Mouse (Mus musculus) CD8-positive naive resting alpha-beta T cell, adult 2 months (primary cell): ENCODE results near the gene Fut1.
"Not testable (repeated sequence)": the region's sequence is repeated elsewhere in the genome, so short reads cannot be mapped to it uniquely, and the experiment has no call there.

Experiments used
- DNase-seq, 2 experiments: peaks; one replicate each; pipeline ENCODE4 v3.0.0; 2022; ENCODE audit warnings: low read depth in 2 of 2, low spot score in 2 of 2

The Fut1 gene

GRCm38 (mm10) chr7:45638623-45639401 lies 21.7 kb downstream of the Fut1 start:
- DNase-seq = no peak

DNA sequence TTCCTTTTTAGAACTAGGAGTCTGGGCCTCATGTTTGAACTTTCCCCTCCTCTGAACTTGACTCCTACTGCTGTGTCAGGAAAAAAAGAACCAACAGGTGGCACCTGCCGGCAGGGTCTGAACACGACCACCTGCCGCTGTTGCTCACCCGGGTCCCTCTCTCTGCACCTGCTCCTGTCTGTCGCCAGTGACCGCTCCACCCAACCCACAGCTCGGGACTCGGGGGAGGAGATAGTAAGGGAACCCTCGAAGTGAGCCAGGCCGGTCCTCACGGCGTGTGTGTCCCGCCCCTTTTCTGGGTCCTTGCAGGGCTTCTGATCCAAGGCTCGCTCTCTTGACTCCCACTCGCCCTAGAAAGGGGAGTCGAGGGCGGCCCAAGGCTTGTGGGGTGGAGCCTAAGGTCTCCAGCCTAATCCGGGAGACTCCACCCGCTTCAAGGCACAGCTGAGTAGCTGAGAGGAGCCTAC lies 22.5 kb downstream of the Fut1 start, which contains the start of gene Mamstr:
Mamstr (plus strand) TSS at position 417 of the 467 bp plus-strand sequence.
- no peak for DNase-seq

- DNase-seq = no peak
Measured at GRCm38 (mm10) chr7:45640191-45640957, 23.3 kb downstream of the Fut1 start.

DNA sequence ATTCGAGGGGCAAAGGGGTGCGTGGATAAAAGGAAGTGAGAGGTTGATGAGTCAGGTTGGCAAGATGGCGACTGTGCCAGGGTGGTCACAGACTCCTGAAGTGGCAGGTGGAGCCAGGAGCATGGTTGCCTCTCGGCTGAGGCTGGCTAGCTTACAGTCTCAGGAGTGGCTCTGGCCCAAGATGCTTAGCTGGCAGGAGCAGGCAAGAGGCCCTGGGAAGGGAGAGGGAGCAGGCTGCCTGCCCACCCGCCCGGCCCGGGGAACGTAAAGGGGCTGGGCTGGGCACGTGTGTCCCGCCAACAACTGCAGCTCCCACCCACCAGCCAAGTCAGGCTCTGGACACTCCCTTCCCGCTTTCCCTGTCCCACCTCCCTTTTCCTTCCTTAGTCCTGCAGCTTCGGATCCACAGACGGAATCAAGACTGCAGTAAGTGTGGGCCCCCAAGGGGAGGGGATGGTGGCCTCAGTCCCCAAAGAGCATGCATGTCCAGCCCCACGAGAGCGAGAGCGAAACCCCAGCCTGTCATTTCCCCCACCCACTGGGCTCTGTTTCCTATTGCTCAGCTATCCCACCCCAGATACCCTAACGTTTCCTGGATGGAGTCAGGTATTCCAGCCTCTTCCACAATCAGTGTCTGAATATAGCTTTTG lies 24.4 kb downstream of the Fut1 start:
- DNase-seq = no peak

GRCm38 (mm10) chr7:45642083-45642482 lies 25.0 kb downstream of the Fut1 start:
- no peak for DNase-seq

DNA sequence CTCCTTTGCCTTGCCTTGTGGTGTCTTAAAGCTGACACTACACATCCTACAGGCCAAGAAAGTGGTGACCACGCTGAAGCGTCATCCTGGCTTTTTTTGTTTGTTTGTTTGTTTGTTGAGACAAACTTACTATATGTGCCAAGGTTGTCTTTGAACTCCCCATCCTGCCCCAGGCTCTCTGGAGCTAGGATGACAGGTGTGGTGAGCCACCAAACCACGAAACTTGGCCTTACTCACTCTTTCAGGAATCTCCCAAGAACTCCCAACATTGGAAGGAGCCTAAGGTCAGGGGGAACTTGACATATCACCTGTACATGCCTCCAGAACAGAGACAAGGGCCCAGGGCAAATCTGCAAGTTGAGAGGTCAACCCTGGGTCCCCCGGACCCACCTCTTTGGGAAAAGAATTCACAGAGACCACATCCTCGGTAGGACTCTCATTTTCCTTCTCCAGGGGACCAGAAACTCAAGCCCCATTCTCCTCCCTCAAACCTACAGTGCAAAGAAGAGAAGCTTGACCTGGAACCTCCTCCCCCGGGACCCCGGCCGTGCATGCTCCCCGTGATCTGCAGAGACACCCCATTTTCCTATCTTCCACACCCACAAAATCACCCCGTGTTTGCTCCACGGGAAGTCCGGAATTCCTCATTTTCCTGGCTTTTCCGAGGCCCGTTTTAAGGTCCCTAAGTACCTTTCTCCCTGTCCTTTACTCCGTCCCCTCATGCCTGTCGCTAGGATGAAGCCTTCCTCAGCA lies 25.6 kb downstream of the Fut1 start:
- DNase-seq = no peak

DNA sequence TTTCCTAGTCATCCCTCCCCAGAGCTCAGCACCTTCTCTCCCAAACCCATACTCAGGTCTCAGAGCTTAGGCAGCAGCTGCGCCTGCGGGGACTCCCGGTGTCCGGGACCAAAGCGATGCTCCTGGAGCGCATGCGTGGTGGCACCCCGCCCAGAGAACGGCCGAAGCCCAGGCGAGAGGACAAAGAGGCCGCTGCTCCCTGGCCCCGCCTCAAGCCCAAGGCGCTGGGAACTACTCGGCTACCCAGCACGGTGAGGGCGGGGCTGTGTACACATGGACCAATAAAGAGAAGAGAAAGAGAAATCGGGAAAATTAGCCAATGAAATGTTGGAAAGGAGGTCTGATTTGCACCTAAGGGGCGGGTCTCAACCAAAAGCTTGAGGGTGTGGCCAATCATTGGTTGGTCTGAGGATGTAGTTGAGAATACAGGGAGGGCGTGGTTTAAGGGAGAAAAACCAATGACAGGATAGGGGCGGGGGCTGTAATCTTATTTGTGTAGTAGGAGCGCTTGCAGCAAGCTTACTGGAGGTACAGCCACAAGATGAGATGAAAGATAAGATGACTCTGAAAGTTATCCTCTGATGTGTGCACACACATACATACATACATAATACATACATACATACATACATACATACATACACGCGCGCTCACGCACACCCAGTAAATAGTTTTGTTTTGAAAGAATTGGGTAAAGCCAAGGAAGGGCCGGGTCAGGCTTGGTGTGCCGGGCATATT lies 26.5 kb downstream of the Fut1 start:
- DNase-seq = peak; percentile 48 to 66

DNA sequence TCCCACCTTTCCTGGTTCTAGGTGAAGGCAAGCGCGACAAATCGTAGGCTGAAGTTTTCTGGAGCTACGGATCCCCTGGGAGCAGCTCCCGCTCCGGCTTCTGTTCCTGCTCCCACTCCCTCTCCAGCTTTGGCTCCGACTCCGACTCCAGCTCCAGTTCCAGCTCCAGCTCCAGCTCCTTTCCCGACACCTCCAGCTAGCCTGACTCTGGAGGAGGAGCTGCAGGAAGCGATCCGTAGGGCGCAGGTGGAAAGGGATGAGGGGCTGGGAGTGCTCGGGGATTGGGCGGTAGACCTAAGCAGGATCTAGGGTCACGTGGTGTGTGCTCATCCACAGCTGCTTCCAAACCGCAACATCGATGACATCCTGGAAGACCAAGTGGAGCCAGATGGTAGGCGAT lies 27.1 kb downstream of the Fut1 start:
- DNase-seq = no peak

DNA sequence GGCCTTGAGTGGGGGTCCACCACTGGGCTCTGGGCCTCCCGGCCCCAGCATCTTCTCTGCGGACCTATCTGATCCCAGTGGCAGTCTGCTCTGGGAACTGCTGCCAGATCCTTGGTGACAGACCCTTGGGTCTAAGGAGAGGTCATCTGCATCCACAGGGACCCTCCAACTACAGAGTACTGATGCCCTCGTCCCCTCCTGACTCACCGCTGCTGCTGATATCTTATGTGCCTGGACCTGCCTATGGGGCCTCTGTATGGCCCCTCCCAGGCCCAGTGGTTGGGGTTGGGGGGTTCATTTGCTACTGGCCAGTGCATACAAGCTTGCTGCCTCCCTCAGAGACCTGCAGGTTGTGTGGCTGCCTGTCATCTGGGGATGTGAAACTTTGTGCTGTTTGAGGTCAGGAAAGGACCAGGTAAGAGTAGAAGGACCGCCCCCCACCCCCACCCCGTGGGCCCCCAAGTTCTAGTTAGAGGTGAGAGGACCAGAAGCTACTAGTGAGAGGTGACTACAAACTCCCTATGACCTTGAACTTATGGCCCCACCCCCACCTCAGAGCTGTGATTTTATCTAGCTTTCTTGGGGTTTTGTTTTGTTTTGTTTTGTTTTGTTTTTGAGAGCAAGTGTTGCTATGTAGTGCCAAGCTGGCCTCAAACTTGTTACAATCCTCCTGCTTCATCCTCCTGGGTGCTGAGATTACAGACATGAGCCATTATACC lies 27.9 kb downstream of the Fut1 start:
- no peak for DNase-seq

DNA sequence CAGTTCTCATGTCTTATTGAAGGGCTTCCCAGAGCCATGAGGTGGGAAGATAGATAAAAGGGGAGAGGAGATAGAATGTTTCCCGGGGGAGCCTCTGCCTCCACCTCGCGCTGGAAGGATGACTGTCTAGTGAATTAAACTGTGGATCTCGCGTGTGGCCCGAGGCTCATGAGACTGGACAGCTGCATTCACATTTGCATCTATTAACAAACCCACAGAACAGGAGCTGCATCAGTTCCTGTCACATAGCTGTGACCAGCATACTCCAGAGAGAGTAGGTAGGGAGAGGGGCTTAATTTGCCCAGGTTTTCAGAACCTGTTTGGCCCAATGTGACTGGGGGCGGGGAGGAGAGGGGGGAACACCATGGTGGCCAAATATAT lies 28.5 kb downstream of the Fut1 start:
- DNase-seq = no peak

GRCm38 (mm10) chr7:45646671-45647070 lies 29.6 kb downstream of the Fut1 start:
- no peak for DNase-seq

- no peak for DNase-seq
Measured at GRCm38 (mm10) chr7:45649351-45649750, 32.3 kb downstream of the Fut1 start.

DNA sequence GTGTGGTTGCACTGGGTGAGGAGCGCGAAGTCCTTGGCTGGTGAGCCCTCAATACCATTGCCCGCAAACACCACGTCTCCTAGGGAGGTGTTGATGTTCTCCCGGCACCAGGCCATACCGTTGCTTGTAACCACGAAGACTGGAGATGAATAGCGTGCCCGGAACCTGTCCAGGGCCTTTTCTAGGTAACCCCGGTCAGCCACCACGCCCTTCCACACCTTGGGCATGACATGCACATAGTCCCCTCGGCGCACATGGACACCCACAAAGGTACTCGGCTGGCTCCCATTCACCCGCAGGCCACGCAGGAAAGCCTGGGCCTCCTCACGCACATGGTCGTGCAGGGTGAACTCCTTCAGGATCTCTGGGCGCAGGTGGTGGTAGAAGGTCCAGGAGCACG lies 33.4 kb downstream of the Fut1 start:
- not testable (repeated sequence) for DNase-seq

- no peak for DNase-seq
Measured at GRCm38 (mm10) chr7:45654424-45655047, 37.4 kb downstream of the Fut1 start.

DNA sequence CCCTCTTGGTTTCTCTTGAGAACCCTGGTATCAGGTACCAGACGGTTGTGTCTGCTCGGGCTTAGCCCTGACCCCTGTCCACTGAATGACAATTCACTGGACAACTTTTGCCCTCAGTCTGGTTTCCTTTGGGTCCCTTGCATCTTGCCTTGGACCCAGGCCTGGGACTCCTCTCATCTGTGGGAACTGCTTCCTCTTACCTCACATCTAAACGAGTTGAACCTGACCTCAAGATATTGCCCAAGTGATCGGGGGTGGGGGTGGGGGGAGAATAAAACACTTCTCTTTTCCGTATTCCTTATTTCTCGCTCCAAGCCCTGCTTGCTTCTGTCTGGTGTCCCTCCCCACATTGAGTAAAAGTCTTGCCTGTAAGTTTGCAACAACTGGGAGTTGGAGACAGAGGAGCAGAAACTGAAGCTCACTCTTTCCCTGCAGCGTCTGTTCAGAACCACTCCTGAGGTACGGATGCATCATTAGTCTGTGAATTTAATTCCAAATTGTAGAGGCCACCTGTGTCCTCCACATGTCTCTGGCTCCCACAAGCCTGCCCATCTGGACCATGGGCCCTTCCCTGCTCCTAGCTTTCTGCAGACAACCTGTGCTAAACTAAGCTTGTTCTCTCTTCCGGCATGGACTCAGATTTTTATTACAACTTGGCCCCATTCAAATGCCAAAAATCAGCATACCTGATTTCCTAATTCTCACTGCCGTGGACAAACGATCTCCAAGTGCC lies 43.8 kb downstream of the Fut1 start:
- DNase-seq = no peak

- not testable (repeated sequence) for DNase-seq
Measured at GRCm38 (mm10) chr7:45661702-45662101, 44.6 kb downstream of the Fut1 start.

DNA sequence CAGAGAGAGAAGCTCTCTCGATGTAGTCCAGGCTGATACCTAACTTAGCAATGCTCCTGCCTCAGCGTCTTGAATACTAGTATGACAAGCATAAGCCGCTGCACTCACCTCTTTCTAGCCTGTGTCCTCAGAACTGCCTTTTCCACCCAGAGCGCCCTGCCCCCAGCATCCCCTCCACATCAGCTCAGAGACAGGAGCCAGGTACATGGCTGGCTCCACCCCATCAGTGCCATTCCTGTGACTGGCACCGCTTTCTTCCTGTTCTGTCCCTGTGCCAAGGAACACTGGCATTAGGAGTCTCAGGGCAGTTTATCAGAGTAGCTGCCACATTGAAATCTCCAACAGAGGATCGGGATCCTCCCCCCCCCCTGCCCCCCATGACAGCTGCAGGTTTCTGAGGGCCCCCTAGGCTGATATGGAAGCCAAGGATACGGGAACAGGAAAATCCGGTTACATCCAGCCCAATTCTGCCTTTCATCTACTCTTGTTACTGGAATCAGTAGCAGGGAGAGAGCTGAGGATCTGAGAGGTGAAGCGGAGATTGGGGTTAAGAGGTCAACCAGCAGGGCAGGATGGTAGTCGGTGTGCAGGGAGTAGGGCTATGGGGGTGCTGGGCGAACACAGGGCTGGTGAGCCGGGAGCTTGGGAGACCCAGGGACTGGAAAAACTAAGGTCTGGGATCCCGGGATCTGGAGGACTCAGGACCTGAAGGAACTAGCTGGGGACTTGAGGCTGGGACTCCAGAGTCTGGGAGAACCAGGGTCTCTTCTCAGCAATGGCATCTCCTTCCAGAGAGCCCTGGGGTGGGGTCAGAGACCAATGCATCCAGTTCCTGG lies 48.4 kb downstream of the Fut1 start:
- DNase-seq = no peak

DNA sequence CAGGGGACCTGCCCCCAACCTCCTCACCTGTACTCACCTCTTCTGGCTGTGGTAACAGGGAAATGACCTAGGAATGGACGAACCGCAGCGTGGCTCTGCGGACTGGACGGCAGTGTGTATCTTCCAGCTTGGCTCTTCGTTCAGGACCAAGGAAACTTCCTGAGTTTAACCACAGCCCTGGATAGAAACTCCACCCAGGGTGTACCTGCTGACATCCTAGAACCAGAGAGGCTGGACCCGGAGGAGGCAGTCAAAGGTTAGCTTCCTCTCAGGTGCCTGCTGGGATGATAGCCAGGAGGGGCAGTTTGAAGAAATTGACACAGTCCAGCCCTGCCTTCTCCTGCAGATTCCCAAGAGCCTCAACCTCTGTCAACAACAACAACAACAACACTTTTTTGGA lies 49.1 kb downstream of the Fut1 start, which contains the start of gene Fut2:
Fut2 (minus strand) TSS at position 234 of the 400 bp plus-strand sequence.
- DNase-seq = no peak
